Mouse (Mus musculus) midbrain, postnatal 0 days (tissue): ENCODE measurements at regions not wholly inside any gene's neighbourhood (a gene's known extent, or its start where the extent isn't known, plus 50 kb on each side); places are given as distances from the start of the nearest gene placed in this dataset.
A peak's percentile ranks its signal among the peaks of the same experiment; 100 is the strongest.

Source experiments
- ATAC-seq: fragments of 200-750 bp; cut with Nextera tagmentation; 2 replicates; pipeline ENCODE4 v1.8.0; 2017; ENCODE audit warnings: moderate number of reproducible peaks, mild to moderate bottlenecking, moderate TSS enrichment, moderate library complexity; ENCODE audit not compliant: low FRiP score
- DNase-seq: peaks from one replicate; pipeline ENCODE4 v3.0.0-alpha.2; 2015; ENCODE audit warnings: low spot score
- H3K27ac ChIP-seq: fragments of 300-500 bp; sonication (generic); 2 replicates; pipeline ENCODE4 v1.5.1; 2014; ENCODE audit warnings: low read depth, mild to moderate bottlenecking, low read length, mixed read lengths
- H3K27me3 ChIP-seq: fragments of 300-500 bp; sonication (generic); 2 replicates; pipeline ENCODE4 v1.6.1; 2014; ENCODE audit warnings: low read length, control low read depth, mixed read lengths; ENCODE audit not compliant: insufficient read depth
- H3K36me3 ChIP-seq: fragments of 300-500 bp; sonication (generic); 2 replicates; pipeline ENCODE4 v1.6.1; 2014; ENCODE audit warnings: low read length, control low read depth, mixed read lengths; ENCODE audit not compliant: insufficient read depth
- H3K4me1 ChIP-seq: fragments of 300-500 bp; sonication (generic); 2 replicates; pipeline ENCODE4 v1.6.1; 2014; ENCODE audit warnings: mild to moderate bottlenecking, control low read depth, antibody characterized with exemption, low read length, mixed read lengths; ENCODE audit not compliant: insufficient read depth
- H3K4me2 ChIP-seq: fragments of 300-500 bp; sonication (generic); 2 replicates; pipeline ENCODE4 v1.6.1; 2014; ENCODE audit warnings: low read depth, mild to moderate bottlenecking, low read length, mixed read lengths; ENCODE audit not compliant: poor library complexity, severe bottlenecking
- H3K4me3 ChIP-seq: fragments of 300-500 bp; sonication (generic); 2 replicates; pipeline ENCODE4 v1.5.1; 2014; ENCODE audit warnings: low read depth, mild to moderate bottlenecking, low read length, moderate library complexity
- H3K9ac ChIP-seq: fragments of 300-500 bp; sonication (generic); replicated peaks from 2 replicates; pipeline ENCODE4 v1.6.1; 2014; ENCODE audit warnings: mild to moderate bottlenecking, low read length, moderate library complexity, mixed read lengths; ENCODE audit not compliant: poor library complexity, severe bottlenecking
- H3K9me3 ChIP-seq: fragments of 300-500 bp; sonication (generic); 2 replicates; pipeline ENCODE4 v1.6.1; 2016; ENCODE audit warnings: low read length, control low read depth
- CTCF ChIP-seq: IDR thresholded peaks from 2 replicates; pipeline ENCODE4 v1.5.1; 2016; ENCODE audit warnings: antibody characterized with exemption, mild to moderate bottlenecking
- WGBS: fragments of 180-500 bp; shearing (Covaris S2); extraction: QIAGEN DNeasy Blood & Tissue Kit; methylation state at CpG from one replicate; pipeline ENCODE4 v1.1.7; 2014; 5-methylcytosine and 5-hydroxymethylcytosine counted together

DNA sequence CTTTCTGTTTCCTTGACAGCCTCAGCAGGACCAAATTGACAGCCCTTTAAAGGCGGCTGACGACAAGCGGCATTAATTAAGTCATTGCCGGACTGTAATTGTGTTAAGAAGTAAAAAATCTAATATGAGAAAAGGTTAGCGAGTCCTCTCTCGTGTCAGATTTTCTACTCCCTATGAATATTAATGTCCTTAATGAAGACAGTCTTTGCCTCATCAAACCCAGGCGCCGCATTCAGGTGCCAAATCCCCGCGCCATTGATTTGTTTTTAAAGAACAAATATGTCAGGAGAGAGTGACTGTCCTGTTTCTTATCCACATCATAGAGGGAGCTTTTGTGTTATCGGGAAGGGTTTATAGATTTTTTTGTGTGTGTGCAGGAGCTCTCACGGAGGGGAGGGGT is 142.2 kb downstream of the Gm11011 start:
- 0 out of 2 replicates have a peak, but pooled peaks cover 2% of the 10 kb centered on the region for H3K4me1 ChIP-seq
- H3K27me3 ChIP-seq, result no peaks in the 10 kb centered on the region
- TF ChIP-seq CTCF, result no peak
- no peak overlapping the region for H3K4me3 ChIP-seq
- H3K9me3 ChIP-seq, result no peaks in the 10 kb centered on the region
- WGBS, result 44% methylated on average over 12 of the region's 12 CpGs
- DNase-seq (peak; percentile 7), ATAC-seq (no peak)
- H3K4me2 ChIP-seq, result 0 out of 2 replicates have a peak overlapping the region, but pooled peaks have one; percentile 9
- 0 out of 2 replicates have a peak overlapping the region, but pooled peaks have one; percentile 6 for H3K27ac ChIP-seq
- no peaks in the 10 kb centered on the region for H3K36me3 ChIP-seq
- no peak overlapping the region for H3K9ac ChIP-seq

DNA sequence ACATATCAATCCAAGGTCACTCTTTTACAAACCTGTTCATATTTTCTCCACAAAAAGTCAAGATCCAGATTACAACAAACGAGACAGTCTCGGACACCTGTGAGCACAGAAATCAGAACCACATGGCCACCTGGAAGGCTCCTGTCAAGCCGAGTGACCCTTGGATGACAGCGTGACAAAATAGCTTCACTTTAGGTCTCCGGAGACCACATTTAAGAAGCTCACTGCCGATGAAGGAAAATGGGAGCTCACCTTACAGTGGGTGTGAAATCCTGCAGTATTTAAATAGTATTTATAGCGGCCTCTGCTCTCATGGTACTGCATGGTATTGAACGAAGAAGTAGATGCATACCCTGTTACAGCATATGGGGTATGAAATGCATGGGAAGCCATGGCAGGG is 144.3 kb downstream of the Gm11011 start:
- no peak overlapping the region for H3K4me2 ChIP-seq
- 87% methylated on average over 8 of the region's 8 CpGs for WGBS
- no peaks in the 10 kb centered on the region for H3K36me3 ChIP-seq
- no peak overlapping the region for H3K9ac ChIP-seq
- H3K27me3 ChIP-seq, result no peaks in the 10 kb centered on the region
- no peak overlapping the region for H3K27ac ChIP-seq
- ATAC-seq, result no peak
- TF ChIP-seq CTCF, result no peak
- H3K4me3 ChIP-seq, result no peak overlapping the region
- H3K9me3 ChIP-seq, result no peaks in the 10 kb centered on the region
- 0 out of 2 replicates have a peak, but pooled peaks cover 2% of the 10 kb centered on the region for H3K4me1 ChIP-seq
- DNase-seq, result no peak

DNA sequence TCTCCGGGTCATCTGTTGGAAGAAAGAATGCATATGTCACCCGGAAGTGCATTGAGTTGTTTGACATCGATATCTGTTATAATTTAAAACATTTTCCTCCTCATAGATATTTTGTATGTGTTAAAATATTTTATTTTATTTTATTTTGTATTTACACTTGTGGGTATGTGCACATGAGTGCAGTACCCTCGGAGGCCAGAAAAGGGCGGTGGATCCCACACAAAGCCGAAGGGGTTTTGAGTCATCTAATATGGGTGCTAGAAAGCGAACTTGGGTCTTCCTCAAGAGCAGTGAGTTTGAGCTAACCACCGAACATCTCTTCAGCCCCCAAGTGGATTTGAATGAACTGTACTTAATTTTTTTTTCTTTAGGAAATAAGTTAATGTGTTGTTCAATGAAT is 156.0 kb downstream of the Gm11011 start:
- no peak overlapping the region for H3K4me2 ChIP-seq
- no peak for TF ChIP-seq CTCF
- no peaks in the 10 kb centered on the region for H3K36me3 ChIP-seq
- WGBS, result 96% methylated on average over 8 of the region's 8 CpGs
- H3K4me3 ChIP-seq, result no peak overlapping the region
- DNase-seq, result no peak
- H3K4me1 ChIP-seq, result 0 out of 2 replicates have a peak, but pooled peaks cover 3% of the 10 kb centered on the region
- no peak overlapping the region for H3K27ac ChIP-seq
- H3K9ac ChIP-seq, result no peak overlapping the region
- no peak for ATAC-seq
- no peaks in the 10 kb centered on the region for H3K27me3 ChIP-seq
- no peaks in the 10 kb centered on the region for H3K9me3 ChIP-seq

DNA sequence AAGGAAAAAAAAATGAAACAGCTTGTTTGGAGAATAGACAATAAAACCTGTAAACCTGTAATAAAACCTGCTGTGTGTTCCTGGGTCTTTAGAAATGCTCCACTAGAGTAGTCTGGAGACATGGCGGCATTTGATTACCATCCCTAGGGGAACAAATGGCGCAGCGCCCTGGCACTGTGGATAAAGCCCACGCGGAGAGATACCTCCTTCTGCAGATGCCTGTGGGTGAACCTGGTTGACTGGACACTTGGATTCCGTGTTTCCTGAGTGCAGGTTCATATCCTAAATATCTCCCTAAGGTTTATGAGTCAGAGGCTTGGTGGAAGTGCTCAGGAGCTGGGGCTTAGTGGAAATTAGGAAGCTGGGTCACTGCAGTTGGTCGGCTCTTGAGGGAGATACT is 158.1 kb downstream of the Gm11011 start:
- no peak overlapping the region for H3K9ac ChIP-seq

DNA sequence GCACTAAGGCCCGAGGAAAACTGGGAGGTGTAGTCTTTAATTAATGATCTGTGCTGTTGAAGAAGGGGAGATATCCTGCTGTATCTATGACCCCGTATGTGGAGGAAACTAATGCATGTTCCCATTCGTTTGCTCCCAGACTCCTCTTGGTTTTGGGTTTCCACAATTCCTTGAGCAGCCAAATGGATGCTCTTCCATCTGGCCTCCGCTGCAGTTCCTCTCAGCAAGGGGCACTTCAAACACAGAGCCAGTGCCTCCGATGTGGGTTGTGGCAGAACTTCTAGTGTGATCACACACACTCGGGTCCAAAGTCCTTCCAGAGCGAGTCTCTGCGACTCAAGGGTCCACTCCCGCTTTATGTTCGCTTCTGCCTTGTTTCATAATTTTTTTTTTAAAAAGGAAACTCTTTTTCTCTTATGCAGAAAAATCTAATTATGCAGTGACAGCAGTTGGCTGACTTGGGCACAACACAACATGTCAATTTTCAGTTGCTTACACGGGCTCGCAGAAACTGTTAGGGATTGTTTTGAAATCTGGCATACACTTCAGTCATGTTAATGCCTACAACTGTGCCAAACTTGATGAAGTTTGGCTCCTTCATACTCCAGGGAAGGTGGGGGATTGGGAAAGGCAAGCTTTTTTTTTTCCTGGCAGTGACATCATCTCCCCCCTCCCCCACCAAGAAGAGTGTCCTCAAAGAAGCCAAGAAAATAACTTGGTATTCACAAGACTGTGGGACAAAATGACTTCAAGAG is 163.2 kb downstream of the Gm11011 start:
- no peak overlapping the region for H3K4me2 ChIP-seq
- no peak overlapping the region for H3K9ac ChIP-seq
- no peaks in the 10 kb centered on the region for H3K36me3 ChIP-seq
- no peak overlapping the region for H3K4me3 ChIP-seq
- DNase-seq (peak; percentile 69), ATAC-seq (no peak)
- TF ChIP-seq CTCF, result no peak
- H3K4me1 ChIP-seq, result 0 out of 2 replicates have a peak, but pooled peaks cover 3% of the 10 kb centered on the region
- no peak overlapping the region for H3K27ac ChIP-seq
- no peaks in the 10 kb centered on the region for H3K27me3 ChIP-seq
- whole genome bisulfite sequencing, result 73% methylated on average over 12 of the region's 12 CpGs
- H3K9me3 ChIP-seq, result no peaks in the 10 kb centered on the region

More for the DNA sequence above, 158.1 kb downstream of the Gm11011 start:
- Histone ChIP-seq H3K4me2 (no peak overlapping the region), H3K36me3 (no peaks in the 10 kb centered on the region), H3K9me3 (no peaks in the 10 kb centered on the region), H3K4me1 (0 out of 2 replicates have a peak, but pooled peaks cover 3% of the 10 kb centered on the region), H3K4me3 (no peak overlapping the region), H3K27me3 (no peaks in the 10 kb centered on the region), H3K27ac (no peak overlapping the region)
- no peak for DNase-seq
- TF ChIP-seq CTCF, result no peak
- 91% methylated on average over 7 of the region's 7 CpGs for WGBS
- no peak for ATAC-seq

DNA sequence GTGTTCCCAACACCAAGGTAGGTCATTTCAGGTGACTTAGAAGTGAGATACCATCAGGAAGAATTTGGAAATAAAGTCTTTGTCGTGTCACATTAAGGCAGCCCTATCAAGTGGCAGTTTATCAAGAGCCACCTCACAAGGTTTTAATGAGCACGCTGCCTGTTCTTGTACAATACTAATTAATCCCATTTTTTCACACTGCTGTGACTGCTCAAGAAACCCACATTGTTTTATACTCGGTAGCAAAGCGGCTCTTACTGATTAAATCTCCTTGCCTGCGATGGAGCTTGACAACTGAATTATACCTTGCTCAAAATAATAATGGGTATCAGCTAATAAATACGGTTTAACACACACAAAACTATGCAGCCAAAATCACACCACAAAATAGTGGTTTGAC is 175.2 kb downstream of the Gm11011 start:
- H3K4me1 ChIP-seq, result no peaks in the 10 kb centered on the region
- no peak for ATAC-seq
- no peak overlapping the region for H3K4me2 ChIP-seq
- WGBS, result 46% methylated on average over 6 of the region's 6 CpGs
- H3K9me3 ChIP-seq, result no peaks in the 10 kb centered on the region
- no peak overlapping the region for H3K27ac ChIP-seq
- H3K9ac ChIP-seq, result no peak overlapping the region
- no peak overlapping the region for H3K4me3 ChIP-seq
- no peaks in the 10 kb centered on the region for H3K27me3 ChIP-seq
- no peak for DNase-seq
- H3K36me3 ChIP-seq, result no peaks in the 10 kb centered on the region
- TF ChIP-seq CTCF, result no peak
